Mouse (Mus musculus) bone marrow macrophage, adult 2 months (primary cell): ENCODE measurements around the gene Ceacam15. TPM values are rescaled to one million over a fixed set of nuclear protein-coding genes. Genes with fewer than 3 reads are reported as not detected.
"Not testable (repeated sequence)": the region's sequence is repeated elsewhere in the genome, so short reads cannot be mapped to it uniquely, and the experiment has no call there.

ENCODE experiments used
- H3K27ac ChIP-seq: 2 replicates; pipeline ENCODE4 v1.5.1; 2012; ENCODE audit warnings: low read depth, low read length; ENCODE audit not compliant: insufficient read depth
- H3K4me1 ChIP-seq: 2 replicates; pipeline ENCODE4 v1.6.1; 2012; ENCODE audit warnings: low read length; ENCODE audit not compliant: control insufficient read depth, insufficient read depth
- H3K4me3 ChIP-seq: 2 replicates; pipeline ENCODE4 v1.5.1; 2012; ENCODE audit warnings: mild to moderate bottlenecking, low read length, moderate library complexity; ENCODE audit not compliant: insufficient read depth
- CTCF ChIP-seq: IDR thresholded peaks from 2 replicates; pipeline ENCODE4 v1.5.1; 2012; ENCODE audit warnings: low read depth, mild to moderate bottlenecking, low read length, moderate library complexity
- POLR2A ChIP-seq: IDR thresholded peaks from 2 replicates; pipeline ENCODE4 v1.6.1; 2012; ENCODE audit warnings: mild to moderate bottlenecking, low read depth, low read length, borderline replicate concordance
- polyA plus RNA-seq: library from polyadenylated mRNA; stranded (reverse); fragments of >200 nt; gene quantifications from 2 replicates; pipeline ENCODE4 v1.2.4, GENCODE M21; 2012; ENCODE audit not compliant: missing spikeins, insufficient read depth, insufficient read length

The Ceacam15 gene
- polyA plus RNA-seq, 1 experiment: not detected

DNA sequence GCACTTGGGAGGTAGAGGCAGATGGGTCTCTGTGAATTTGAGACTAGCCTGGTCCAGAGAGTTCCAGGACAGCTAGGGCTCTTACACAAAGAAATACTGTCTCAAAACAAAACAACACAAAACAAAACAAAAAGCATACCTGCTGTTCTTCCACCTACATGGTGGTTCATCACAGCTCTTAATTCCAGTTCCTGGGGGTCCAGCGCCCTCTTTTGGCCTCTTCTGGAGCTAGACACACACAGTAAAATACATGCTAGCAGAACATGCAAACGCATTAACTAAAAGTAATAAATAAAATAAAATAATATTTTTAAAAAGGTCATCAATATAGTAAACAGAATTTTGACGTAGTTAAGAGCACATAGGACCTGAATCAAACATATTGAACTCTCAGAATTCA, 19.5 kb upstream of the Ceacam15 start:
- H3K4me3 ChIP-seq: no peak overlapping the region
- H3K4me1 ChIP-seq: peaks cover 2% of the 10 kb centered on the region
- TF ChIP-seq CTCF (no peak), POLR2A (no peak)
- H3K27ac ChIP-seq: no peak overlapping the region

- TF ChIP-seq POLR2A (no peak), CTCF (no peak)
- Histone ChIP-seq H3K27ac (no peak overlapping the region), H3K4me3 (no peak overlapping the region), H3K4me1 (no peaks in the 10 kb centered on the region)
These were observed 13.7 kb upstream of the Ceacam15 start for GRCm38 (mm10) chr7:16689196-16689595.

DNA sequence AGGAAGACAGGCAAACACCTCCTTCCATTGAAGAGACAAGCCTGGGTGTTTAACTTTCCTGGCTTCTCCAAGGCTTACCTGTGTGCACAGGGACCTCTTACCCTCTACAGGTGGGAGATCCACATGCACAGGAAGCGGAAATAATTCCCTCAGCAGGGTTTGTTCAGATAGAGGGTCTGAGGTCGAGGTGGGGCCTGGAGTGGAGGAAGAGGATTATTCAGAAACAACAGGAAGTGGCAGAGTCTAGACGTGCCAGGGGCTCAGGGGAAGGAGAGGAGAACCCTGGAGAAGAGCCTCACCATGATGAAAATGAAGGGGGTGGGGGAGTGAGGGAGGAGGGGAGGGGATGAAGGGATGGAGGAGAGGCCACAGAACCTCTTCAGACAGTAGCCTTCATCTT, 4.7 kb upstream of the Ceacam15 start:
- H3K4me3 ChIP-seq, H3K4me1 ChIP-seq, H3K27ac ChIP-seq: not testable (repeated sequence)

- not testable (repeated sequence) for H3K27ac ChIP-seq, H3K4me1 ChIP-seq, H3K4me3 ChIP-seq
These were observed 806 bp downstream of the Ceacam15 start for GRCm38 (mm10) chr7:16674699-16675098.

GRCm38 (mm10) chr7:16673823-16674222, 1.7 kb downstream of the Ceacam15 start:
- Histone ChIP-seq H3K4me1 (no peaks in the 10 kb centered on the region), H3K27ac (no peak overlapping the region), H3K4me3 (no peak overlapping the region)
- no peak for TF ChIP-seq CTCF
- no peak for TF ChIP-seq POLR2A

DNA sequence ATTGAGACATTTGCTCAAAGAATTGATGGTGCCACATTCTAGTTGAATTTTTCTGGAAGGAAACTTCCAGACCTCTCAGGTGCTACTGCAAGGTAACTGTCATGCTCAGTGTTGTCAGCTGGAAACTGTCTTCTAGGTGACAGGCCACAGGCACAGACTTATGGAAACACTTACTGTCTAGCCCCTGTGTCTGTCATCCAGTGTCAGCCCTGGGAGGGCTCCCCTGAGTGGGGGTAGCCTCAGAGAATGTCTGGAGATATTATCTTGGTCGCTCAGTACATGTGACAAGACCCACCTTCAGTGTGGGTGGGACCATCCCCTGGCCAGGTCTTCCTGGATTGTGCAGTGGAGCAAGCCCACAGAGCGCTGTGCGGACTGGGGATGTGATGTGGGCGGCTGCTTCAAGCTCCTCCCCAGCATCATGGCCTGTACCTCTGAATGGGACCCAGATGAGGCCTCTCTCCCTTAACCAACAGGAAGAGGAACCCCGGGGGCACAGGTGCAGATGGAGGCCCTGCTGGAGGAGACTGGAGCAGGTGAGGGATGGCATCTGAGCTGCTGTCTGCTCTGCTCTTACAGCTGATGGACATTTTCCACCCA, 7.1 kb downstream of the Ceacam15 start:
- not testable (repeated sequence) for H3K27ac ChIP-seq, H3K4me3 ChIP-seq, H3K4me1 ChIP-seq

GRCm38 (mm10) chr7:16644260-16644659, 31.2 kb downstream of the Ceacam15 start:
- Histone ChIP-seq H3K27ac (no peak overlapping the region), H3K4me1 (no peaks in the 10 kb centered on the region), H3K4me3 (no peak overlapping the region)
- TF ChIP-seq CTCF (no peak), POLR2A (no peak)

DNA sequence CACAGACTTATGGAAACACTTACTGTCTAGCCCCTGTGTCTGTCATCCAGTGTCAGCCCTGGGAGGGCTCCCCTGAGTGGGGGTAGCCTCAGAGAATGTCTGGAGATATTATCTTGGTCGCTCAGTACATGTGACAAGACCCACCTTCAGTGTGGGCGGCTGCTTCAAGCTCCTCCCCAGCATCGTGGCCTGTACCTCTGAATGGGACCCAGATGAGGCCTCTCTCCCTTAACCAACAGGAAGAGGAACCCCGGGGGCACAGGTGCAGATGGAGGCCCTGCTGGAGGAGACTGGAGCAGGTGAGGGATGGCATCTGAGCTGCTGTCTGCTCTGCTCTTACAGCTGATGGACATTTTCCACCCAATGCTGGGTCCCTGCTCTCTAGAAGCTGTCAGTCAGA, 32.4 kb downstream of the Ceacam15 start:
- not testable (repeated sequence) for H3K27ac ChIP-seq, H3K4me1 ChIP-seq, H3K4me3 ChIP-seq

DNA sequence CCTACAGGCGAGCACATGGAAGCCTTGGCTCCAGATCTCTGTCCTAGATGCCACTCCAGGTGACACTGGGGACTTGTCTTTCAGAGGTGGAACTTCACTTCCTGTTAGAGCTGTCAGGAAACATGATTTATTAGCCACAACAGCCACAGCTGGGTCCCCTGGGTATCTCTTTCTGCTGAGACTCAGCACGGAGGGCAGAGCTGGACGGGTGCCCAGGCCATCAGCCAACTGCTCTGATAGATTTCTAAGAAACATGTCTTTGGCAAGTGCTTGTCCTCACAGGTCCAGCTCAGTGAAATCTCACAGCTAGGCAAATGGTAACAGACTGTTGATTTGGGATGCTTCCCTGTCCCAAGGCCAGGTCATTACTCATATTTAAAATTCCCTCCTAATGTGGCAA, 36.5 kb downstream of the Ceacam15 start:
- TF ChIP-seq POLR2A: no peak
- no peak for TF ChIP-seq CTCF
- no peak overlapping the region for H3K4me3 ChIP-seq
- no peaks in the 10 kb centered on the region for H3K4me1 ChIP-seq
- H3K27ac ChIP-seq: no peak overlapping the region

DNA sequence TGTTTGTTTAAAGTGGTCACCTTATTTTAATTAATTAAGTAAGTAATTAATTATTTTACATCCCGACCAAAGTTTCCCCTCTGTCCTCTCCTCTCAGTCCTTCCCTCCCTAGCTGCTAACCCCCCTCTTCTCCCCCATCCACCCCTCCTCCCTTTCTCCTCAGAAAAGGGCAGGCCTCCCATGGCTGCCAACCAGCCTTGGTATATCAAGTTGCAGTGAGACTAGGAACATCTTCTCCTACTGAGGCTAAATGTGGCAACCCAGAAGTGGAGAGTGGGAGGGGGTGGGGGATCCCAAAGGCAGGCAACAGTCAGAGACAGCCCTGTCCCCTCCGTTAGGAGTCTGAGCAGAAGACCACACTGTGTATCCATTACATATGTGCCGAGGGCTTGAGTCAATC, 40.4 kb downstream of the Ceacam15 start:
- H3K4me3 ChIP-seq: no peak overlapping the region
- no peak overlapping the region for H3K27ac ChIP-seq
- TF ChIP-seq CTCF (no peak), POLR2A (no peak)
- H3K4me1 ChIP-seq: no peaks in the 10 kb centered on the region

GRCm38 (mm10) chr7:16633913-16634312, 41.6 kb downstream of the Ceacam15 start:
- not testable (repeated sequence) for H3K4me1 ChIP-seq

More at GRCm38 (mm10) chr7:16633913-16634312, 41.6 kb downstream of the Ceacam15 start:
- not testable (repeated sequence) for H3K27ac ChIP-seq, H3K4me3 ChIP-seq
